Mouse (Mus musculus) brain, adult 10 weeks (tissue): ENCODE measurements around the gene Adam6a. TPM values are rescaled to one million over a fixed set of nuclear protein-coding genes. Genes with fewer than 3 reads are reported as not detected.

Experiments
- polyA plus RNA-seq: library from polyadenylated mRNA; stranded (reverse); fragments of 350-450 nt; fragmentation: Illumina TruSeq; extraction: RNeasy Lipid Tissue Mini Kit (QIAGEN cat#74804); gene quantifications from one replicate; pipeline ENCODE4 v1.2.3, GENCODE M21; 2015; ENCODE audit warnings: low read depth, low replicate concordance

Adam6a gene
- polyA plus RNA-seq: not detected

DNA sequence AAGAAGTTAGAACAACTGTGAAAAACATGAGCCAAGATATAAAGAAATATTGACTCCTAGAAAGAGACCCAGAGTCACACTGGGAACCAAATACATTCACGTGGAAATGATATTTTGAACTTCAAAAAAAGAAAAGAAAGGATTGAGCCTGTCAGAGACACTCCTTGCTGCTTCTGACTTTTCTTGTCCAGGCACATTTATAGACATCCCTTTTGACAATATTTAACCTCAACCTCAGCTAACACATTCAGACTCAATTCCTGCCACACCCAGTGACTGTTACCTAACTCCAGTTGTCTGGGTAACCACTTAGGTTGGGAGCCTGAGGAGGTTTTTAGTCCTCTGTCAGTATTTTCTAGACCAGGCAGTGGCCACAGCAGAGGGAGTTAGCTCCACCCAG is at the start of gene Adam6a:
Gene Adam6a (plus strand): TSS at position 301 of the 400 bp plus-strand sequence.

Other genes with a start within 250 kb of the Adam6a start
- not detected for gene Adam6b, start 54.4 kb upstream of the Adam6a start, polyA plus RNA-seq